Mouse (Mus musculus) heart, embryonic 14.5 days (tissue): ENCODE results near the gene Cdkn1b. TPM values are rescaled to one million over a fixed set of nuclear protein-coding genes. Genes with fewer than 3 reads are reported as not detected.

Source experiments
- ATAC-seq: fragments of 200-750 bp; cut with Nextera tagmentation; 2 replicates; pipeline ENCODE4 v1.8.0; 2017; ENCODE audit warnings: low read depth, moderate TSS enrichment; ENCODE audit not compliant: insufficient number of reproducible peaks, insufficient read depth, low FRiP score
- H3K27ac ChIP-seq, 2 experiments: fragments of 200-500 bp in 1 of 2; fragments of 300-500 bp in 1 of 2; sonication (generic) in 1 of 2; replicated peaks in 1 of 2; 2 replicates each; pipeline ENCODE4 v1.5.1; 2012 to 2014; ENCODE audit warnings: low read depth in 2 of 2, low read length in 2 of 2, control low read depth in 1 of 2, mild to moderate bottlenecking in 1 of 2, mixed read lengths in 1 of 2; ENCODE audit not compliant: control insufficient read depth in 1 of 2, insufficient read depth in 1 of 2
- H3K27me3 ChIP-seq: fragments of 300-500 bp; sonication (generic); 2 replicates; pipeline ENCODE4 v1.6.1; 2014; ENCODE audit warnings: mild to moderate bottlenecking, low read length, control low read depth; ENCODE audit not compliant: control insufficient read depth, insufficient read depth
- H3K36me3 ChIP-seq: fragments of 300-500 bp; sonication (generic); 2 replicates; pipeline ENCODE4 v1.6.1; 2014; ENCODE audit warnings: mild to moderate bottlenecking, control low read depth, low read length, mixed read lengths; ENCODE audit not compliant: control insufficient read depth, insufficient read depth
- H3K4me1 ChIP-seq, 2 experiments: fragments of 200-500 bp in 1 of 2; fragments of 300-500 bp in 1 of 2; sonication (generic) in 1 of 2; 2 replicates each; pipeline ENCODE4 v1.6.1; 2012 to 2014; ENCODE audit warnings: low read length in 2 of 2, control low read depth in 1 of 2, mixed read lengths in 1 of 2; ENCODE audit not compliant: control insufficient read depth in 2 of 2, insufficient read depth in 2 of 2
- H3K4me2 ChIP-seq: fragments of 300-500 bp; sonication (generic); 2 replicates; pipeline ENCODE4 v1.6.1; 2014; ENCODE audit warnings: mild to moderate bottlenecking, low read length
- H3K4me3 ChIP-seq, 2 experiments: fragments of 200-500 bp in 1 of 2; fragments of 300-500 bp in 1 of 2; sonication (generic) in 1 of 2; 2 replicates each; pipeline ENCODE4 v1.5.1; 2012 to 2014; ENCODE audit warnings: low read length in 2 of 2, mild to moderate bottlenecking in 2 of 2, control low read depth in 1 of 2, low read depth in 1 of 2, moderate library complexity in 1 of 2; ENCODE audit not compliant: control insufficient read depth in 1 of 2, insufficient read depth in 1 of 2
- H3K9ac ChIP-seq: fragments of 300-500 bp; sonication (generic); 2 replicates; pipeline ENCODE4 v1.6.1; 2014; ENCODE audit warnings: mild to moderate bottlenecking, low read length
- H3K9me3 ChIP-seq: fragments of 300-500 bp; sonication (generic); 2 replicates; pipeline ENCODE4 v1.6.1; 2016; ENCODE audit warnings: low read length, control low read depth; ENCODE audit not compliant: control insufficient read depth
- WGBS: fragments of 180-500 bp; shearing (Covaris S2); extraction: QIAGEN DNeasy Blood & Tissue Kit; methylation state at CpG from one replicate; pipeline ENCODE4 v1.1.7; 2014; 5-methylcytosine and 5-hydroxymethylcytosine counted together
- polyA plus RNA-seq: library from polyadenylated mRNA; unstranded; fragments of >200 nt; fragmentation: Nextera tagmentation; extraction: Ambion mirVana; gene quantifications from 2 replicates; pipeline ENCODE4 v1.2.1, GENCODE M21; 2014

The Cdkn1b gene
- polyA plus RNA-seq, 1 experiment from 2014 or later: 21.0 TPM

- Histone ChIP-seq H3K4me2 (no peak overlapping the region), H3K27ac (no peak overlapping the region), H3K4me3 (no peak overlapping the region), H3K9me3 (no peaks in the 10 kb centered on the region), H3K36me3 (peaks cover 28% of the 10 kb centered on the region), H3K9ac (no peak overlapping the region), H3K27me3 (no peaks in the 10 kb centered on the region), H3K4me1 (peaks cover 8 to 21% of the 10 kb centered on the region in 2 experiments)
- no peak for ATAC-seq
- 43% methylated on average over 13 of the region's 13 CpGs for WGBS
Measured at GRCm38 (mm10) chr6:134947311-134948087, 27.3 kb downstream of the Cdkn1b start.

- Histone ChIP-seq H3K36me3 (peaks cover 22% of the 10 kb centered on the region), H3K4me3 (no peak overlapping the region), H3K27me3 (no peaks in the 10 kb centered on the region), H3K4me2 (no peak overlapping the region), H3K9me3 (no peaks in the 10 kb centered on the region), H3K9ac (no peak overlapping the region), H3K4me1 (peaks cover 8 to 10% of the 10 kb centered on the region in 2 experiments), H3K27ac (no peak overlapping the region)
- no peak for ATAC-seq
- WGBS: 45% methylated on average over 11 of the region's 11 CpGs
Measured at GRCm38 (mm10) chr6:134948522-134949061, 28.4 kb downstream of the Cdkn1b start.

- H3K27me3 ChIP-seq: no peaks in the 10 kb centered on the region
- 90% methylated on average over 3 of the region's 3 CpGs for whole genome bisulfite sequencing
- no peaks in the 10 kb centered on the region for H3K9me3 ChIP-seq
- H3K4me2 ChIP-seq: no peak overlapping the region
- H3K4me1 ChIP-seq: peaks cover 7 to 8% of the 10 kb centered on the region in 2 experiments
- no peak overlapping the region for H3K27ac ChIP-seq
- no peak overlapping the region for H3K4me3 ChIP-seq
- ATAC-seq: no peak
- peaks cover 27% of the 10 kb centered on the region for H3K36me3 ChIP-seq
- no peak overlapping the region for H3K9ac ChIP-seq
Measured at GRCm38 (mm10) chr6:134949241-134949640, 29.0 kb downstream of the Cdkn1b start.

- H3K27ac ChIP-seq: no peak overlapping the region
- no peak overlapping the region for H3K4me3 ChIP-seq
- peaks cover 22% of the 10 kb centered on the region for H3K36me3 ChIP-seq
- peaks cover under 1 to 3% of the 10 kb centered on the region in 2 experiments; a peak in 3 of 4 replicates for H3K4me1 ChIP-seq
- no peaks in the 10 kb centered on the region for H3K9me3 ChIP-seq
- no peaks in the 10 kb centered on the region for H3K27me3 ChIP-seq
- no peak overlapping the region for H3K9ac ChIP-seq
- H3K4me2 ChIP-seq: no peak overlapping the region
- 40% methylated on average over 5 of the region's 5 CpGs for WGBS
- ATAC-seq: no peak
Measured at GRCm38 (mm10) chr6:134951364-134951763, 31.2 kb downstream of the Cdkn1b start.

- Histone ChIP-seq H3K9ac (no peak overlapping the region), H3K4me1 (no peaks in the 10 kb centered on the region), H3K27ac (no peak overlapping the region), H3K36me3 (peaks cover 22% of the 10 kb centered on the region), H3K27me3 (no peaks in the 10 kb centered on the region), H3K4me3 (no peak overlapping the region), H3K4me2 (no peak overlapping the region), H3K9me3 (no peaks in the 10 kb centered on the region)
- WGBS: 73% methylated on average over 11 of the region's 11 CpGs
- ATAC-seq: no peak
Measured at GRCm38 (mm10) chr6:134953976-134954375, 33.8 kb downstream of the Cdkn1b start.

- 84% methylated on average over 4 of the region's 4 CpGs for WGBS
- no peak for ATAC-seq
- H3K4me2 ChIP-seq: no peak overlapping the region
Measured at GRCm38 (mm10) chr6:134956388-134956787, 36.2 kb downstream of the Cdkn1b start.

DNA sequence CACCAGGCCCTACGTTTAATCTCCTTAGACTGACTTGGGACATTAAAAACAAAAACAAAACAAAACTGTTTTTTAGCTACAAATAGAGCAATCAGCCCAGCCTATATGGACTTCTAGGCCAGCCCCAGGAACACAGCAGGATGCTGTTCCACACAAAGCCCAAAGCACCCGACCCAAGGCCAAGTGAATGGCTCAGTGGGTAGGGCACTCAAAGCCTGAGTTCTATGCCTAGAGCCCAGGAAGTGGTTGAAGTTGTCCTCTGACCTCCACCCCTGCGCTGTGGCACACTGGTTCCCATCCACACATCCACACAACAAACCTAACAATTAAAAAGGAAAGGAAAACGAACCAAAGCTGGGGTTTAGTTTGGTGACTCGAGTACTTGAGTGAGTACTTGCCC, 41.1 kb downstream of the Cdkn1b start:
- no peak overlapping the region for H3K4me3 ChIP-seq
- WGBS: 62% methylated on average over 5 of the region's 5 CpGs
- no peaks in the 10 kb centered on the region for H3K9me3 ChIP-seq
- no peak for ATAC-seq
- no peaks in the 10 kb centered on the region for H3K36me3 ChIP-seq
- H3K4me2 ChIP-seq: no peak overlapping the region
- no peaks in the 10 kb centered on the region for H3K27me3 ChIP-seq
- H3K27ac ChIP-seq: no peak overlapping the region
- no peaks in the 10 kb centered on the region for H3K4me1 ChIP-seq
- no peak overlapping the region for H3K9ac ChIP-seq

More at GRCm38 (mm10) chr6:134956388-134956787, 36.2 kb downstream of the Cdkn1b start:
- Histone ChIP-seq H3K27ac (no peak overlapping the region), H3K4me1 (no peaks in the 10 kb centered on the region), H3K27me3 (no peaks in the 10 kb centered on the region), H3K36me3 (peaks cover 19% of the 10 kb centered on the region), H3K9ac (no peak overlapping the region), H3K4me3 (no peak overlapping the region), H3K9me3 (no peaks in the 10 kb centered on the region)
